Mouse (Mus musculus) natural killer cell, adult 2 months (primary cell): ENCODE results near the gene Gm9936.
A peak's percentile ranks its signal among the peaks of the same experiment; 100 is the strongest.
"Not testable (repeated sequence)": the region's sequence is repeated elsewhere in the genome, so short reads cannot be mapped to it uniquely, and the experiment has no call there.

Source experiments
- DNase-seq, 2 experiments: peaks; one replicate each; pipeline ENCODE4 v3.0.0; 2022; ENCODE audit warnings: low spot score in 2 of 2

Gene Gm9936

DNA sequence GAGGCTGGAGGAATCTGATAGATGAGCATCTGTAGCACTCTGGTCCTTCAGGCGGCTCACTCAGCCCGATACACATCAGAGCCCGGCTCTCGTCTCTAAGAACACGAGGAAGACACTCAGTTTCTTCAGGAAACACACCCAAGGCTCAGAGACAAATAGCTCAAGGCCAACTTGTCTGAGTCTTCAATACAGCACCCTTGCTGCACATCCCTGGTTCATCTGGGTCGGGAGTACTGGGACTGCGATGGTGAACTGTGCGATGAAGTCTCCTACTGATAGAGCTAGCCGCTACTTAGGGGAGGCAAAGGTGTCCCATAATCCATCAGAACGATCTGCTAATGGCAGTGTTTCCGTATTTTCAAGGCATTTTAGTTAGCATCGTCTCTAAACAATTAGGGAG is at the start of gene Gm9936:
Gm9936 (minus strand) TSS at position 101 of the 400 bp plus-strand sequence.
- DNase-seq, result no peak

DNA sequence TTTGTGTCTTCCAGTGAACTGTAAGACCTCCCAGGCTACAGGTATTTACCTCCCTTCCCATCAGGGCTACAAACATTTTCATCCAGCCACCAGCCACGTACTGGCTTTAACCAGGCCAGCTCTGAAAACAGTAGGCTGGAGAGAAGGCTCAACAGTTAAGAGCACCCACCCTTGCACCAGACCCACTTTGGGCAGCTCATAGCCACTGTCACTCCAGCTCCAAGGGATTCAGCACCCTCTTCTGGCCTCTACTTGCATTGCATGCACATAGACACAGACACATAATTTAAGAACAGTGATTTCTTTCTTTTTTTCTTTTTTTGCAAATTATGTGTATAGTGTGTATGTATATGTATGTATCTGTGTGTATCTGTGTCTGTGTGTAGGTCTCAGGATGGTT is 43.9 kb upstream of the Gm9936 start:
- DNase-seq, result peak in 1 of 2 experiments; percentile 56

DNA sequence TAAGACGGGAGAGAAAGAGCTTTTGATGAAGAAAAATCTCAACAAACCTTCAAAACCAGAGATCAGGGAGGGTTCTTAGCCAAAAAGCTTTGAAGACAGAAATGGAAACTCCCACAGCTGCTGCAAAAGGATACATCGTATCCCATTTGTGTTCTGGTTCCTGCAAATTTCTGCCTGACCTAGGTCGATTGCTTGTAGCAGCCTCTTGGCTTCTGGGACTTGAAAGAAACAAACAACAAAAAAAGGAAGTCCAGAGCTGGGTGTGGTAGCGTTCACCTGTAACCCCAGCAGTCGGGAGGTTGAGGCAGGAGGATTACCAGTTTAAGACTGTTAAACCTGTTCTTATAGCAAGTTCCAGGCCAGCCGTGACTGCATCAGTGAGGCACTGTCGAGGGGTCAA is 40.4 kb upstream of the Gm9936 start:
- no peak for DNase-seq

DNA sequence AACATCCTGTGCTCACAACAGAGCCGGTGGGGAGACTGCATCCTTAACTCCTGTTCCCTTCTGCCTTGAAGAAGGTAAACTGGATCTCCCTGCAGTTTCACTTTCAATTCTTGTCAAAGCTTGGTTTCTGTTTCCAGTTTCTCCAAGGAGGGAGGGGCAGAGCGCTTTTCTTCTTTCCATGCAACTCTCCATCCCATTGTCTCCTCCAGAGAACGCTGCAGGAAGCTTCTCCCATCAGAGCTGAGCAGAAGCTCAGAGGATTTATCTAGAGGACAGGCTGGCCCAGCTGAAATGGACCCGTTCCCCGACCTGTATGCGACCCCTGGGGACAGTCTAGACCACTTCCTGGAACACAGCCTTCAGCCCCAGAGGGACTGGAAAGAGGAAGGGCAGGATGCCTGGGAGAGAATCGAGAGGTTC is 38.9 kb upstream of the Gm9936 start:
- no peak for DNase-seq

DNA sequence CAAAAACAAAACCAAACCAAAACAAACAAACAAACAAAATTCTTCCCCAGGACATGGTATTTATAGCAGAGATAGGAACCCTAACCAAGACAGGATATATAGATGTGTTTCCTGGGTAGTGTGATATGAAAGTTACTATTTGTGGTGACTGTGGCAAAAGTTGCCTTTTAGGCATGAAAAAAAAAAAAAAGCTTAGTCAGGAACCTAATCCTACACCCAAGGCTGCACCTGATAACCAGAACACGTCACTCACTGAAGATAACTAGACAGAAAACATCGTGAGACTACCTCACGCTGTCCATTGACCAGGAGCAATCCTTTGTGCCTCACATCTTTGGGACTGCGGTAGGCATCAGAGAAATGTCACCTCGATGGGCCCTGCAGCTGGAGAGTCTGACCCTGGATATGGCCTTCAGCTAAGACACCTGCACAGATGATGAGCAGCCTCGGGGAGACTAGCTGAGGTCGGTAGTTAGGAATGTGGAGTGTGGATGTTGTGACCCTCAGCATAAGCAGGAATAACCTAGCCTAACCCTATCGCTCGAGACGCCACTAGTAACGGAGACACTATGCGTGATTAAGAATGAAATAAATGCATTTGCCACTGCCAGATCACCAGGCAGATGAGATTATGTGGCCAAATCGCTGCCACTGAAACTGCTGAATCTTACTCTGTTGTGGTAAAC is 38.3 kb upstream of the Gm9936 start, which contains the start of gene Oasl2:
Oasl2 (plus strand) TSS at position 249 of the 686 bp plus-strand sequence.
- peak in 1 of 2 experiments; percentile 9 for DNase-seq

DNA sequence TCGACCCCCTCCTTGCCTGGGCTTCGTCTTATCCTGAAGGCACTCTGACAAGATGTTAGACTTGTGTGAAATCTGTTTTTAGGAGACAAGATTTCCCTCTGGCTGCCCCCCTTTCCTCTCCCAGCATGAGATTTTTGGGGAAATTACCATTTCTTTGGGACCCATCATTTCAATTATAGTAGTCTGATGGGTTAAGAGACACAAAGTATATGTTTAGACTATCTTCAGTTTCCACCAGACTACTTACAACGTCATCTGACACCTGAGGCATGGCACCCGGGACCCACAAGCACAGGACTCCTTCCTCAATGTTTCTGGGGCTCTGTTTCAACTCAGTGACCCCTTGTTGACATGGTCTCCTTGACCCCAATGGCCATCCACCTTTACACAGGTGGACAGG is 37.1 kb upstream of the Gm9936 start:
- no peak for DNase-seq

DNA sequence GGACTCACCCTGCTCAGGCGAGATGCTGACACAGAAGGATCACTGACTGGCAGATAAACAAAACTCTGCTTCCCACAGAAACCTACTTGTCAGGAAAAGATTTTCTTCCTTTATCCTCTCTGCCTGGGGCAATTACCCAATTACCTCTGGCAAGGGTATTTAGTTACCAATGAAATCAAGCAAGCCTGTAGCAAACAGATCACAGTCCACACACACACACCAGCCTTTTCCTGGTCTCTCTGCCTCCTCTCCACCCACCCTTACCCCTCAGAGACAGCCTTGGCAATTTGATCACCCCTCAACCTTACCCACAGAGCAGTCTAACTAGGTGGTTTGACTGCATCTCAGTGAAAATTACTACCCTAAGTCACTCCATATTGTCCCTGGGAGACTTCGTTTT is 30.5 kb upstream of the Gm9936 start:
- no peak for DNase-seq

DNA sequence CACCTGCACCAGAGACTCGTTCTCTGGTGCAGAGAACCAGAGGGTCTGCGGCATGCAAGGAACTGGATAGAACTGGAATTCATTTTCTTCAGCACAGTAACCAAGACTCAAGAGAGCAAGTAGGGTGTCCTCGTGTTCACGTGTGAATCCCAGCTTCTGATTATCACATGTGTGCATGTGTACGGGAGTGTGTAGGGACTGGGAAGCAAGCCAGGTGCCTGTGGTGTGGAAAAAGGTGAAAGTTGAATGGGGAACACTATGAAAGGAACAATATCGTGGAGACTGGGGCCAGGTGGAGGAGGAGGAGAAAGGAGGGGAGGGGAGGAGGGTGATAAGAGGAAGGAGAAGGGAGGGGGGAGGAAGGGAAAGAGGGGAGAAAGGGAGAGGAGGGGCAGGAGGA is 28.3 kb upstream of the Gm9936 start:
- no peak for DNase-seq

DNA sequence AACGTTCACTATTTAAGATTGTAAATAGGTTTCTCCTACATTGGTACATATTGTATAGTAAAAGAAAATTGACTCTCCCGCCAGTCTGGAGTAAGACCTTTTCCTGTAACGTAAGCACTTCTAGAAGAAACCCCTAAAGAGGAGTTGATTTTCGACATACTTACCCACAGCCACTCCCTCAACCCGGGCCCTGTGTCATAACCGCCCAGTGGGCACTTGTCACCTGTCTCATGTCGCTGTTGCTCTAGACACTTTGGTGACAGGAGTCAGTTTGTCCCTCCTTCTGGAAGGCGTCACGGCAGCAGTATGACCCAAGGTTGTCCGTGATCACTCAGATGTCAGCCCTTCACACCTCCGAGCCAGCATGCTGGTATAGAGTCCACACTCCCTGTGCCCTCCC is 24.5 kb upstream of the Gm9936 start:
- no peak for DNase-seq

DNA sequence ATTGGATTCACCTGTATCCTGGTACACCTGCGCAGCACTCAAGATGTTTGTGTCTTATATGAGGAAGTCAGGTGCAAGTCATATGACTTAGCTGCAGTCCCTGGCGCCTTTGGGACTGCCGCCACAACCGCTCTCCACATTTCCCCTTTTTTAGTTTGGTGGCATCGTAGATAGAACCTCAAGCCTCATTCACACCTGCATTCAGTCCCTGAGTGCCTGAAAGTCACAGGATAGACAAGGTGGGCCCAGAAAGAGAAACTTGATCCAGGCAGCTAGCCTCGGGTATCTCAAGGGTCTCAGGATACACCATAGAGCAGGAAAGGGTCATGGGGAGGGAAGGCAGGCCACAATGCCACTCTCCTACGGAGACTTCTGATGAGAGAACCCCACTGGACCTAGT is 23.8 kb upstream of the Gm9936 start:
- peak in 1 of 2 experiments; percentile 45 for DNase-seq

DNA sequence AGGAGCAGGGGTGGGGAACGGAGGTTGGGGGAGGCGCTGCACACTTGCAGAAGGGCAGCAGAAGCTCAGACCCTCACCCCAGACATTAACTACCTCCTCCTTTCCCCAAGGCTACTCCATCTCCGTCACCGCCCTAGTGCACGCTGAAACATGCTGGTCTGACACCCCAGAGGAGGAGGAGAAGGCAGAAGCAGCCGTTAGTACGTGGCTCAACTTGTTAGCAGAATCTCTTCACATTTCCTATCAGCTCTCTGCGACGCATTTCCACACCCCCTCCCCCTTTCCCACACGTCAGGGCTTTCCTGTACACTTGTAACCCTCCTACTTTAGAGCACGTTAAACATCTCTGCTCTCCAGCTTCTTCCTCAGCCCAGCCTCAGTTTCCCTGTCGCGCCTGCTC is 20.9 kb upstream of the Gm9936 start:
- no peak for DNase-seq

DNA sequence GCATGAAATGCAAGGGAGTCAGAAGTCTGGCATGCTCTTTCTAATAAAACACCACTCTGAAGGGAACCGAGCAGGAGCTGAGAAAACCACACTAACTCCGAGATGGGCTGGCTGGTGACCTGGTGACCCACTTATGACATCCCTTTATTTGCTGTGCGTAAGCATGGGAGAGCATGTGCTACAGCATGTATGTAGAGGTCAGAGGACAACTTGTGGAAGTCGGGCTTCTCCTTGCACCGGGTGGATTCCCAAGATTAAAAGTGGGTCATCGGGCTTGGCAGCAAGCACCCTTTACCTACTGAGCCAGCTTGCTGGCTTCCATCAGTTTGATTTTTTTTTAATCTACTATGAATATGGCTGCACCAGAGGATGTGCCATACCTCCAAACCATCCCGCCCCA is 19.0 kb upstream of the Gm9936 start:
- DNase-seq, result no peak

DNA sequence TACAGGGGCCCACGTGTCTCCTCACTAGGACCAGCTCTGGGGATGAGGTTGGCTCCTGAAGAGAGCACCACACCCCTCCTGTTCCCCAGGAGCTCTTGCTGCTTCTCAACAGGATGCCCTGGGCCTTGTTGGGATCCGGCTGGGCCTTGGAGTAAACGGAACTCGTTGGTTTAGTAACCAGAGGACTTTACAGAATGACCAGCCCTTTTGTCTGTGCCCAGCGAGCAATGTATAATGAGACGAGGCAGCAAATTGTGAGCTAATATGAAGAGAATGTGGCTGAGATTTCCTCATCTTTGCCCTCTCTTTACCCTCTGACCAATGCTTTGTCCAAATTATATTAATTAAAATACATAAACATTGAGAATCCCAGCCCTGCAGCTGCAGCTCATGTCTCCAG is 17.8 kb upstream of the Gm9936 start:
- no peak for DNase-seq

DNA sequence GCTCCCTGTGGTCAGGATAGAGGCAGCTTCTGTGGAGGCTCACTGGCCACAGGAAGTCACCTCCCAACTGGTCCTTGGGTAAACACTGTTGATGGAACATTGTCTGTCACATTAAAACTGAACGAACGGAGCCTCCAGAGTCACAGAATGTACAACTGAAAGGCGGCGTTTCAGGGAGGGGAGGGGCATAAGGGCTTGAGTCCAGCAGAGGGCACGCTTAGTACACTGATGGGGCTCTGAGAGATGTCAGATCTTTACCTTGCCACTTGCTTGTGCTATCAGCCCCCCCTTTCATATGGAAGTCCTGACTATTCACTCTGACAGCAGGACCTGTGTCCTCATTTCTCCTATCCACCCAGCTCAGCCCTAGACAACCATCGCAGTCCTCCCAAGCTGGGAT is 17.4 kb upstream of the Gm9936 start:
- DNase-seq, result peak in 1 of 2 experiments; percentile 24

DNA sequence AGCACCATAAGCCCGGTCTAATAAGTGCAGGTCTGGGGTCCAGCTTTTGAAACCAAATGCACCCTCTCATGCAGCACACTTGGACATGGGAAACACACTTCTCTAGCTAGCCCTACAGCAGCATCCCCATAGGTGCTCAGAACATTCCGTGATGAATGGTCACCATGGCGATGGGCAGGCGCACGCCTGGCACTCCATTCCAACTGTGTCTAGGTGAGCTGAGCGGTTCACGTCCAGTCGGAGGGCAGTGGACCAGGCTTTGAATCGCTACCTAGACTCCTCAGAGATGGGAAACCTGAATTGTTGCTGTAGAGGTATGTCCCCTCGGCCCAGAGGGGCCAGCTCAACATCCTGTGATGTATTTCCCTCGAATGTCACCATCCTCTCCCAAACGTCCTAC is 6.8 kb upstream of the Gm9936 start:
- no peak for DNase-seq

DNA sequence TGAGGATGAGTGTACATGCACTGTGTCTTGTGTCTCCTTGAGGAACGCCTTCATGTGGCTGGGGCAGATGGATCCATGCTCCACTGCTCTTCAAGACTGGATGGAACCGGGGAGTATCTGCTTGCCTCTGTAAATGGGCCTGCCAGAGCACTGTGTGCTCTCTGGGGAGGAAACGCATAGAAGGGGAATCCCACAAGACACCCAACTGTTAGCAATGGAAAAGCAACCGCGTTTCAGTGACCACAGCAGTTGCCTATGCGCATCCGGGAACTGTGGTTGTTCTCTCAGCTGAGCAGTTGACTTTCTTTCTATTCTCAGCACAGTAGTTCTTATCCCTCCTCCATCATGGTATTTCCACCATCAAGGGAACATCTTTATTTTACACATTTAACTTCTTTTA is 6.3 kb upstream of the Gm9936 start:
- DNase-seq, result peak in 1 of 2 experiments; percentile 45

DNA sequence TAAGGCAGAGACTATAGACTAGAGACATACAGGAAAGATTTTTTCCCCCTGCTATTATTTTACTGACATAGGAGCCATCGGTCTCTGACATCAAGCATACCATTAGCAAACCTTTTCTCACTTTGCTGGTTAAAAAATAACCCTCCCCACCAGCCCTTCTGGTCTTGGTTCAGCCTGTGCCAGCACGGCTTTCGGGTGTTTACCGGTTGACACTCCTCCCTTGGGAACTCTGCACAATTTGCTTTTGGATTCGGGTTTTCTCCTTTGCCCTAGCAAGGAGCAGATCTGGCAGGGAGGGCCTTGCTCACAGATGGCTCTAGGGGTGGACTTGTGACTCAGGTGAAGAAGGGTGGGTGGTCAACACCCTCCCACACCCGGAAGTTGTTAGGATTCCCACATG is 3.2 kb upstream of the Gm9936 start:
- DNase-seq, result no peak

DNA sequence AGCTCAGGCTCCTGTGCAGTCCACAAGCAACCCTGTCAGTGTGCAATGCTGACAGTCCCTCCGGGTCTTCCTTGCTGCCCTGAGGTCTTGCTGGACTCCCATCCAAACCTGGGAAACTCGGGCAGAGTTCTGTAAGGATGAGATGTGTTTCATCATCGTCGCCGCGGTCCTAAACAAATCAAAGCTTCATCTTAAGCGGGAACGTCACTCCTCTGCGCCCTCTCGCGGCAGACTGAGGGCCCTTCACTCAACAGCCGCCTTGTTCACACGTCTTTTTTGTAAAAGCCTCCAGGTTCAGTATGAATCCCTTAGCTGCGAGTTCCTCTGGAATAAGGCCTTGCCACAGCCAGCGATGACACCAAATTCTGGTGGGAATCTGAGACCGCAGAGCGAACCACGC is 771 bp upstream of the Gm9936 start:
- peak; percentile 25 to 53 for DNase-seq

DNA sequence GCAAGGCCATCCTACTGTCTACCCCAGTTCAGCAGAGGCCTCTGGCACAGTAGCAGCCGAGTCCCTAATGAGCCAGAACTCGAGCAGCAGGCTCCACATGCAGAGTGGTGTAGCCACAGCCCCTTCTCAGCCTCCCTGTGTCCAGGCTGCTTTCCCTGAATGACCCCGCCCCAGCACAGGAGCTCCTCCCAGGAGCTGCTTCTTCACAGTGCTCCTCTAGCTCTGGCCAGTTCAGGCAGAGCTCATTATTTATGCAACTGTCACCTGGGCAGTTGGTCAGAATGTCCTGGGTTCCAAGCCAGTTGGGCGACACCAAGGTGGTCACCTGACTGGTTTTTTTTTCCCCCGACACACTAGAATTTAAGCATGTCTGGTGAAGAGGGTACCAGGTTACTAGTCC is 5.1 kb downstream of the Gm9936 start, which contains the start of gene 4930519G04Rik:
4930519G04Rik (plus strand) TSS at position 301 of the 400 bp plus-strand sequence.
- DNase-seq, result not testable (repeated sequence)

DNA sequence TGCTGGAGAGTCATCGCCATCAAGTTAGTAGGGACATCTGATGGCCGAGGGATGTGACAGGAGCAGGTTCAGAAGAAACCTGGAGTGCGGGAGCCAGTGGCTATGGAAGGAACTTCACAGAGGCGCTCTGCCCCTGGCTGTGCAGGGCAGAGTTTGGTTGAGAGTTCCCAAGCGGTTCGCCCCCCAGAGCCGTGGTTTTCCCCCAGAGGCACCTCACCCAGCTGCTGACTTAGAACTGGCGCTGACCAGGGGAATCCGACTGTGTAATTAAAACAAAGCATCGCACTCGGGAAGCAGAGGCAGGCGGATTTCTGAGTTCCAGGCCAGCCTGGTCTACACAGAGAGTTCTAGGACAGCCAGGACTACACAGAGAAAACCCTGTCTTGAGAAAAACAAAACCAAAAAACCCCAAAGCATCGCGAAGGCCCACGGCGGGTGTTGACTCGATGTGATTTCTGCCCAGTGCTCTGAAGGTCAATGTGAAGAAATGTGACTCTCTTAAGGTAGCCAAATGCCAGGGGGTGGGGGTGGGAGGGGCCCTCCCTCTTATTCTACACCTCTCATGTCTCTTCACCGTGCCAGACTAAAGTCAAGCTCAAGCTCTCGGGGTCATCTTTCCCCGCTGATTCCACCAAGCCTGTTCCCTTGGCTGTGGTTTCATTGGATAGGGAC is 6.8 kb downstream of the Gm9936 start:
- DNase-seq, result no peak

DNA sequence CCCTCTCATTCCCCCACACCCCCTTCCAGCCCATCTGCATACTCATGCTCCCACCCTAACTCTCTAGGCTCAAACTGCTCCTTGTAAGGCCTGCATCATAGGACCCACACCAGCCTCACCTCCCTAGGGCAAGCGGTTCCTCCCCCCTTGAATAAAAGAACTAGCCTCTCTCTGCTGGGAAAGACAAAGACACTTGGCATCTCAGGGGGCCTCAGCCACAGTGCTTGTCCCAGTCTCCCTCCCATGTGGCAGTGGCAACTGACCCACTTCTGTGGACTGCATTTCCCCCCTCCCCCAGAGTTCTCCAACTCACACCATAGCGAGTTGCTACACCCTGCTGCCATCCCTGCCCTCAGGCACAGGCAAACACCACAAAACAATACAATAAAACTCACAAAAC is 14.1 kb downstream of the Gm9936 start:
- DNase-seq, result not testable (repeated sequence)

DNA sequence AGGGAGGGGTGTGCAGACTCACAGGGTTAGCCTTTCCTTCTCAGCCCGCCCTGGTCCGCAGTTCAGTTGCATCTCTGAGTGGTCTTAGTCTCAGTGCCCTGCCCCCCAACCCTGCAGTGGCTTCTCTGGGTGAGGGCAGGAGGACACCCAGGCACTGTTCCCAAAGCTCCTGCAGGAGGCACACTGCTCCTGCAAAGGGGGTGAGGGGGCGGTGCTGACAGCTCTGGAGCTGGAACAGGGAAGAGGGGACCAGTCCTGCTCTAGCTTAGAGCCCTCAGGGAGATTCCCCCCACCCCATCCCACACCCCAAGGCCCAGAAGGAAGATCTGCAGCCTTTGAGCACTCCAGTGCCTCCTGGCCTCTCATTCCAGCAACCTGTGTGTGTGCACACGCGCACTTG is 15.8 kb downstream of the Gm9936 start:
- DNase-seq, result no peak

DNA sequence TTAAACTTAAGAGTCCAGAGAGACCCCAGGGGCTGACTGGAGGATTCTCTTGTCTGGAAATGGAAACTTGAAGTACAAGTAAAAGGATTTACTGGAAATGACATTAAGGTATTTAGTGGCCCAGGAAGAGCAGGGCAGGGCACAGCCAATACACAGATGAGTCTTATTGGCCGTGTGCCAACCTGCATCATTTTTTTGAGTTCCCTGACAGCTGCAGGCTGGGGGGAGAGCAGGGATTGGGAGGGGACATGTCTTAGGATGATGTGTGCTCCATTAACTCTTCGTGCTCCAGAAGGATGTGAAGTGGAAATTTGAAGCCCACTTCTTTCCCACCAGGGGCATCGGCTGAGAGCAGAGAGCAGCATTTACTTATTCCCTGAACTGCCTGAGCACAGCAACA is 16.3 kb downstream of the Gm9936 start:
- DNase-seq, result not testable (repeated sequence)
